Mouse (Mus musculus): ENCODE results near the gene C1qtnf2. TPM values are rescaled to one million over a fixed set of nuclear protein-coding genes. Genes with fewer than 3 reads are reported as not detected.

C1qtnf2 gene
- polyA plus RNA-seq, 1 experiment from 2014 or later: 19.8 TPM

- H3K4me2 ChIP-seq (replicated peaks; ENCODE audit: low read depth): no peak overlapping the region
- no peaks in the 10 kb centered on the region for H3K9me3 ChIP-seq (ENCODE audit: control insufficient read depth, low read length)
- DNase-seq (ENCODE audit: low spot score) (no peak), ATAC-seq (ENCODE audit: low FRiP score, low TSS enrichment) (no peak)
- no peaks in the 10 kb centered on the region for H3K4me1 ChIP-seq (replicated peaks; ENCODE audit: control insufficient read depth, insufficient read depth)
- H3K27me3 ChIP-seq (ENCODE audit: control insufficient read depth, insufficient read depth, low read length): no peaks in the 10 kb centered on the region
- H3K27ac ChIP-seq (replicated peaks): no peak overlapping the region
- 62% methylated on average over 2 of the region's 2 CpGs for WGBS
- H3K9ac ChIP-seq (ENCODE audit: low read length): no peak overlapping the region
- TF ChIP-seq EP300 (optimal IDR thresholded peaks at IDR 0.05) (no peak), CTCF (IDR thresholded peaks at IDR 0.05; ENCODE audit: low read depth) (peak; percentile 67)
- no peak overlapping the region for H3K4me3 ChIP-seq (ENCODE audit: low read depth, low read length)
- H3K36me3 ChIP-seq (ENCODE audit: control insufficient read depth, insufficient read depth, low read length): peaks cover 3% of the 10 kb centered on the region; the same call in 1 of the 2 replicates
These were observed 21.8 kb upstream of the C1qtnf2 start for GRCm38 (mm10) chr11:43452266-43452665.

- no peaks in the 10 kb centered on the region for H3K36me3 ChIP-seq (ENCODE audit: control insufficient read depth, insufficient read depth, low read length)
- TF ChIP-seq CTCF (IDR thresholded peaks at IDR 0.05; ENCODE audit: low read depth) (no peak), EP300 (optimal IDR thresholded peaks at IDR 0.05) (no peak)
- ATAC-seq (ENCODE audit: low FRiP score, low TSS enrichment) (no peak), DNase-seq (ENCODE audit: low spot score) (peak; percentile 5)
- H3K9me3 ChIP-seq (ENCODE audit: control insufficient read depth, low read length): no peaks in the 10 kb centered on the region
- H3K9ac ChIP-seq (ENCODE audit: low read length): no peak overlapping the region
- no peaks in the 10 kb centered on the region for H3K27me3 ChIP-seq (ENCODE audit: control insufficient read depth, insufficient read depth, low read length)
- no peaks in the 10 kb centered on the region for H3K4me1 ChIP-seq (replicated peaks; ENCODE audit: control insufficient read depth, insufficient read depth)
- no peak overlapping the region for H3K4me2 ChIP-seq (replicated peaks; ENCODE audit: low read depth)
- H3K4me3 ChIP-seq (ENCODE audit: low read depth, low read length): no peak overlapping the region
- WGBS: 91% methylated on average over 25 of the region's 25 CpGs
- H3K27ac ChIP-seq (replicated peaks): no peak overlapping the region
These were observed 10.9 kb upstream of the C1qtnf2 start for GRCm38 (mm10) chr11:43463204-43463603.

GRCm38 (mm10) chr11:43470118-43470517 is 4.0 kb upstream of the C1qtnf2 start:
- Histone ChIP-seq H3K27me3 (ENCODE audit: control insufficient read depth, insufficient read depth, low read length) (no peaks in the 10 kb centered on the region), H3K9ac (ENCODE audit: low read length) (no peak overlapping the region), H3K4me3 (ENCODE audit: low read depth, low read length) (no peak overlapping the region), H3K27ac (replicated peaks) (peak overlapping the region; percentile 70; the same call in 1 of the 2 replicates), H3K36me3 (ENCODE audit: control insufficient read depth, insufficient read depth, low read length) (no peaks in the 10 kb centered on the region), H3K4me1 (replicated peaks; ENCODE audit: control insufficient read depth, insufficient read depth) (peaks cover 3% of the 10 kb centered on the region; the same call in 1 of the 2 replicates), H3K4me2 (replicated peaks; ENCODE audit: low read depth) (no peak overlapping the region), H3K9me3 (ENCODE audit: control insufficient read depth, low read length) (no peaks in the 10 kb centered on the region)
- DNase-seq (ENCODE audit: low spot score): peak; percentile 11
- TF ChIP-seq CTCF (IDR thresholded peaks at IDR 0.05; ENCODE audit: low read depth) (no peak), EP300 (optimal IDR thresholded peaks at IDR 0.05) (no peak)
- WGBS: 33% methylated on average over 5 of the region's 5 CpGs
- no peak for ATAC-seq (ENCODE audit: low FRiP score, low TSS enrichment)

- no peak for TF ChIP-seq CTCF (IDR thresholded peaks at IDR 0.05; ENCODE audit: low read depth)
- no peak for TF ChIP-seq EP300 (optimal IDR thresholded peaks at IDR 0.05)
- Histone ChIP-seq H3K4me3 (ENCODE audit: low read depth, low read length) (no peak overlapping the region), H3K4me2 (replicated peaks; ENCODE audit: low read depth) (no peak overlapping the region), H3K36me3 (ENCODE audit: control insufficient read depth, insufficient read depth, low read length) (no peaks in the 10 kb centered on the region), H3K27me3 (ENCODE audit: control insufficient read depth, insufficient read depth, low read length) (no peaks in the 10 kb centered on the region), H3K9me3 (ENCODE audit: control insufficient read depth, low read length) (no peaks in the 10 kb centered on the region), H3K27ac (replicated peaks) (no peak overlapping the region; the same call in 1 of the 2 replicates), H3K9ac (ENCODE audit: low read length) (no peak overlapping the region), H3K4me1 (replicated peaks; ENCODE audit: control insufficient read depth, insufficient read depth) (peaks cover 3% of the 10 kb centered on the region; the same call in 1 of the 2 replicates)
- no peak for ATAC-seq (ENCODE audit: low FRiP score, low TSS enrichment)
- DNase-seq (ENCODE audit: low spot score): no peak
- 64% methylated on average over 6 of the region's 6 CpGs for WGBS
These were observed 2.9 kb upstream of the C1qtnf2 start for GRCm38 (mm10) chr11:43470881-43471820.

GRCm38 (mm10) chr11:43473115-43473514 is 961 bp upstream of the C1qtnf2 start:
- peaks cover 3% of the 10 kb centered on the region; the same call in 1 of the 2 replicates for H3K4me1 ChIP-seq (replicated peaks; ENCODE audit: control insufficient read depth, insufficient read depth)
- no peak overlapping the region for H3K27ac ChIP-seq (replicated peaks)
- DNase-seq (ENCODE audit: low spot score) (no peak), ATAC-seq (ENCODE audit: low FRiP score, low TSS enrichment) (no peak)
- no peak overlapping the region for H3K4me3 ChIP-seq (ENCODE audit: low read depth, low read length)
- H3K9ac ChIP-seq (ENCODE audit: low read length): no peak overlapping the region
- no peaks in the 10 kb centered on the region for H3K27me3 ChIP-seq (ENCODE audit: control insufficient read depth, insufficient read depth, low read length)
- H3K9me3 ChIP-seq (ENCODE audit: control insufficient read depth, low read length): no peaks in the 10 kb centered on the region
- no peak overlapping the region for H3K4me2 ChIP-seq (replicated peaks; ENCODE audit: low read depth)
- TF ChIP-seq EP300 (optimal IDR thresholded peaks at IDR 0.05) (no peak), CTCF (IDR thresholded peaks at IDR 0.05; ENCODE audit: low read depth) (no peak)
- 59% methylated on average over 1 of the region's 1 CpGs for WGBS
- H3K36me3 ChIP-seq (ENCODE audit: control insufficient read depth, insufficient read depth, low read length): no peaks in the 10 kb centered on the region

Measured in stomach, postnatal 0 days (tissue).